Mouse (Mus musculus) ovary, postnatal 36 days (tissue): ENCODE results near the gene Slc12a9.

Experiments
- DNase-seq: peaks from one replicate; pipeline ENCODE4 v3.0.0; 2022; ENCODE audit warnings: low spot score, mixed read lengths

Gene Slc12a9

DNA sequence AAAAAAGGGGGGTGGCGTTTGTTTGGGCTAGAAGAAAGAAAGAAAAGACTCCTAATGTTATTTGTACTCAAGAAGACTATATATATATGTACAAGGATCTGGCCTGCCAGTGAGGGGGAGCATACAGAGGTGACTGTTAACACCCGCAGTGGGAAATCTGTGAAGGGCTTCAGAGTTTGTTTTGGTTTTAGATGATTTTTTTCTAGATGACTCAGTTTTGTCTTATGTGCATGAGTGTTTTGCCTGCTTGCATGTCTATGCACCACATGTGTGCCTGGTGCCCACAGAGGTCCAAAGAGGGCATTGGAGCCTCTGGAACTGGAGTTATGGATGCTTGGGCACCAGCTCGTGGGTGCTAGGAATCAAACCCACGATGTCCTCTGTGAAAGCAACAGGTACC lies 13.6 kb upstream of the Slc12a9 start:
- DNase-seq = no peak

DNA sequence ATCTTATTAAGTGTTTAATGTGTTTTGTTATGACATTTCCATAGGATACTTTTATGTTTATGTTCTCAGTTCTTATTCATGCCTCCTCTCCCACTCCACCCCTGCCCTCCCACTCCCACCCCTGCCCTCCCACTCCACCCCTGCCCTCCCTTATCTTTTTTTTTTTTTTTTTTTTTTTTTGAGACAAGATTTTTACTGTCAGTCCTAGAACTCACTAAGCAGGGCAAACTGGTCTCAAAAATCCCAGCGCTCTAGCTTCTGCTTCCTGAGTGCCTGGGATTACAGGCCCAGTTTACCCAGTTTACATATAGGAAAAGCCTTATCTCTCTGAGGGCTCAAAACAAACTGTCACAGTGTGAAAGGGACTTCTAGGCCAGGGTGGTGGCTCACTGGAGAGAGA lies 13.0 kb upstream of the Slc12a9 start:
- DNase-seq = no peak

DNA sequence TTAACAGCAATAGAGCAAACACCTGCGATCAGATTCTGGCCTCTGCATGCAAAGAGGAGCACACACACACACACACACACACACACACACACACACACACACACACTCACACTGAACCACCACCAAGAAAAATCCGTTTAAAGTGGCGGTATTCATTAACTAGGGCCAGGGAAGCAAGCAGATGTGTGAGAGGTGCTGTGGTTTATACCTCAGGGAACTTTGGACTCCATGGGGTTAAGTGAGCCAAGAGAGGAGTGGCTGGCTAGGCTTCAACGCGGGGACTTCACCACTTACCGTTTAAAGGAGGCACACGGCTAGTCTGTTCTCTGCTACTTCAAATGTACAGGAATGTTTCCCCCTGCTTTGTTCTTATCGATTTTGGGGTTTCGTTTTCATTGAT lies 12.4 kb upstream of the Slc12a9 start:
- DNase-seq = no peak

DNA sequence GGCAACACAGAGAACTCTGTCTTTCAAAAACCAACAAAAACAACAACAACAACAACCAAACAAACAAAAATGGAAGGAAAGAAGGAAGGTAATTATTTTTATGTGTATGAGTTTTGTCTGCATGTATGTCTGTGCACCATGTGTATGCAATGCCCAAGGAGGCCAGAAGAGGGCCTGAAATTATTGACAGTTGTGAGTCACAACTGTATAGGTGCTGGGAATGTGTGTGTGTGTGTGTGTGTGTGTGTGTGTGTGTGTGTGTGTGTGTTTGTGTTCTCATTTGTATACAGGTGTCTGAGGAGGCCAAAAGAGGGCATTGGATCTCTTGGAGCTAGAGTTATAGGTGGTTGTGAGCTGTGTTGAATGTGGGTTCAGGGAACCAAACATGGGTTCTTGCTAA lies 10.5 kb upstream of the Slc12a9 start:
- no peak for DNase-seq

DNA sequence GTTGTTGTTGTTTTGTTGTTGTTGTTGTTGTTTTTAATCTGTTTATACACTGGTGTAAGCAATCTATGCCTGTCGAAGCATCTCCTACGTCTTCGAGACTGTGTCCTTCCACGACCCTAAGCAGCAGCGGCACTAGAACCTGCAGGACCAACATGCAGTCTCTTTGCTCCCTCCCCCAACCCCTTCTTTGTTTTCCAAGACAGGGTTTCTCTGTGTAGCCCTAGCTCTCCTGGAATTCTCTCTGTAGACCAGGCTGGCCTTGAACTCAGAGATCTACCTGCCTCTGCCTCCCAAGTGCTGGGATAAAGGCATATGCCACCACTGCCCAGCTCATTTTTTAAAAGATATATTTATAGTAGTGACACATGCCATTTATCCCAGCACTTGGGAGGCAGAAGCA lies 10.0 kb upstream of the Slc12a9 start:
- no peak for DNase-seq

DNA sequence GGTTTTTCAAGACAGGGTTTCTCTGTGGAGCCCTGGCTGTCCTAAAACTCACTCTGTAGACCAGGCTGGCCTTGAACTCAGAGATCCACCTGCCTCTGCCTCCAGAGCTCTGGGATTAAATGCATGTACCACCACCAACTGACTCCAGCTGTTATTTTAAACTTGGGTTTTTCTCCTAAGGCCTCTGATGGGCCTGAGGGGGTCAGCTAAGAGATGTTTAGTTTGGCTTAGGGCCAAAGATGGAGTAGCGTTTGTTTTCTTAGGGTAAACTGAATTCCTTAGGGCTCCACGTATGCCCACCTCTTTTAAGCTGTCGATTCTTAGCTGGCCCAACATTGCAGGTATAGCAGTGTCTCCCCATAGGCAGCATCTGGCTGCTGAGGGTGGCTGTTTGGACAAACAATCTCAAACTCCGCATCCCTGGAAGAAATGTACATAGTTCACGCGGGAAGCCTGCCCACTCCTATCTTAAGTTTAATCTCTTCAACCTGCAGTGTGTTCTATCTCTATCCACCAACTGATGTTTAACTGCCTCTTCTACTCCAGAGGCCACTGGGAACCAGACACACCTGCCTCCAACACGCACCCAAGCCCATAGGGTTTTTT lies 9.1 kb upstream of the Slc12a9 start:
- no peak for DNase-seq

DNA sequence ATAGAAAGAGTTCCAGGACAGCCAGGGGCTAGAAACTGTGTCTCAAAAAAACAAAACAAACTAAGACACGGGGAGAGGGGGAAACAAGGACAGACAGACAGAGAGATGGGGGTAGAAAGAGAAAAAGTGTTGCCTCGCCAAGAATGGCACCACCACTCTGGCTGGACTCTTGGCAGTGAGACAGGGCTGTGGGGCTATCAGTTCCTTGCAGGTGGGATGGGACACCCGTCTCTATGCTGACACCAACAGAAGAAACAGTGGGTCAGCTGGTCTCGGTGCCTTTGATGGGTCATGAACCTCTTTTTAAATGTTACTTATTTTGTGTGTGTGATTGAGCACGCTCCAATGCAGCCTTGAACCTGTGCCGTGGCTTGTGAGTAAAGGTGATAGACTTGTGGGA lies 6.8 kb upstream of the Slc12a9 start:
- DNase-seq = no peak

DNA sequence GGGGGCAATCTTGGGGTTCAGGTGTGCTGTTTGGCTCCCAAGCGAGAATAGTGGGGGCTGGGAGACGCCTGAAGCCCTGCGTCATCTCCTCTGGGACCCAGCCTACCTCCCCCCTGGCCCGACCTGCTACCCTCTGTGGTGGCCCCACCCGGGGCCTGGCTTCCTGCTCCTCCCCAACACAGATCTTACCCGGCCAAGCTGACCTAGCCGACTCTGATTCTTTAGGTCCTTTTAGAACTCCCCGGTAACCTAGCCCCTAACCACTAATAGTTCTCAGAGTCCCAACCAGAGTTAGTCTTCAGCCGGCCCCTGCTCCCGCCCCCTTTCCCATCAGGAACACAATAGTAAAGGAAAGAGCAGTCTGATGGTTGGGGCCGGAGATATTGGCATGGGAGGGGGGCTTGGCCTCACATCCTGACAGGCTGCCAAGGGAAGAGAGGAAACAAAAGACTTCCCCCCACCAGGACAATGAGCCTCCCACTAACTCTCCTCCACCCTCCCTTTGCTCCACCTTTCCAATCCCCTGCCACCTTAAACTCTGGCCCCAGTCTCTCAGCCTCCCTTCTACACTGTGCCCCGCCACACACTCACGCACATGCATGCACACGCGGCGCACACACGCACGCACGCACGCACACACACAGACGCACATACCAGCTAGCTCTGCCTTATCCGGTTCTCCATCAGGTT lies 6.0 kb upstream of the Slc12a9 start:
- peak; percentile 49 for DNase-seq

DNA sequence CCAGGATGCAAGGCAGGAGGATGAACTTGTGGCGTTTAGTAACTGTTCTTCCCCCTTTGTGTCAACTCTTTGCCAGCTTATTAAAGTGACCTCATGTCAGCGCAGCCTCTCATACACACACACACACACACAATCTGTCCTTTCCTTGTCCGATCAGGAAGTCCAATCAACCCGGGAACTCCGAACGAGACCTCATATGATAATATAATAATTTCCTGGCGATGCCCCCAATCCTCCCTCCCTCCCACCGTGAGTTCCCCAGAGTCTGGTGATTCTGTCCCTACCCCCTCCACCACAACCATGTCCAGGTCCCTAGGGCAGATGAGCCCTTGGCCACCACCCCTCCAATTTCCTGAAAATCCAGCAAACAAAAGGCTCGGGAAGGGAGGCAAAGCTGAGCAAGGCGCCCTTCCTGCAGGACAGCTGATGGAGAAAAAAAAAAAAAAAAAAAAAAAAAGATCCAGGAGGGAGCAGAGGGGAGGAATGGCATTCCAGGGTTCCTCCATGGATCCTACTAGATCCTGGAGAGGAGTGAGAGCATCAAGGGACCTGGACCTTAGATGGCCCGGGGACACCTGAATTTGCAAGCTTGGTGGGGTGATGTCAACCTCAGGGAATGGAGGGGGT lies 5.4 kb upstream of the Slc12a9 start:
- DNase-seq = peak; percentile 47

DNA sequence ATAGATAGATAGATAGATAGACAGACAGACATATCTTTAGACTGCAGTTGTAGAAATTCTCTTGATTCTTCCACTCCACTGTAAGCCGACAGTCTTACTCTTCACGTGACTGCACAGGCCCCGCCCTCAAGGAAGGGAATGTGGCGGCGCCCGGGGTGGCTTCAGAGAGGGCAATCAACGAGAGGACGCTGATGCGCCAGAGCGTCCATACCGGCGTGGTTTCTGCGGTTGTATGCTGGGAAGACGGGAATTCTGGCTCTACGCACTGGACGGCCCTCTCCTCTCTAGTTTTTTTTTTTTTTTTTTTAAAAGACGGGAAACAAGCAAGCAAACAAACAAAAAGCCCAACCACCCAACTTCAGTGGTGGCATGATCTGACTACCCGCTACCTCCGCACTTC lies 4.9 kb upstream of the Slc12a9 start:
- peak; percentile 92 for DNase-seq

DNA sequence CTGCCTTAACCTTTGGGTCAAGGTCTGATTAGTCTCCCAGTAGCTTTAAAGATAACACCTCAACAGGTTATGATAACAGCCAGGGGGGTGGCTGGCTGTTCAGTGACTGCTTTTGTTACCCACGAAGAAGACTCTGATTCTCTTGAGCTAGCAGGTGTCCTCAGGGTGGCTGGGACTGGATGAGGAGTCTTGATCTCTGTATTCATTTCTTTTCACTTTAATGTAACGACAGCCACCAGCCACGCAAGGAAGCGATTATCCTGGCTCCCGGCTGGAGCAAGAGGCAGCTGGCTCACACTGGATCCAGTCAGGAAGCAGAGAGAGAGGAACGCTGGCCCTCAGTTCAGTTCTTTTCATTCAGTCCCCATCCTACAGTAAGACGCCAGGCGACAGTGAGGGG lies 3.8 kb upstream of the Slc12a9 start:
- no peak for DNase-seq

DNA sequence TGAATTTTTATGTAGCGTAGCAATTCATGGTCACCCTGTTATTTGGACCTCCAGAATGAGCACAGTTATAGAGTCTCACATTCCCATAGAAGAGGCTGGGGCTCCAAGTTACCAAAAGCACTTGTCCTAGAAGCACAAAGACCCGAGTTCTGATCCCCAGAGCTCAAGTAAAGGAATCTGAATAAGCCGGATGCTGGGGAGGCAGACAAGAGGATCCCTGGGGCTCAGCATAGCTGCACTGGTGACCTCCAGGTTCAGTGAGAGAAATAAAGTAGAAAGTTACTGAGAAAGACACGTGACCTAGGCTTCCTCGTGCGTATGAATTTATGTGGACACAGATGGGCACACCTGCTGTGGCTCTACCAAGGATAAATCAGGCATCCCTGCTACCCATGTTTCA lies 1.7 kb upstream of the Slc12a9 start:
- no peak for DNase-seq

DNA sequence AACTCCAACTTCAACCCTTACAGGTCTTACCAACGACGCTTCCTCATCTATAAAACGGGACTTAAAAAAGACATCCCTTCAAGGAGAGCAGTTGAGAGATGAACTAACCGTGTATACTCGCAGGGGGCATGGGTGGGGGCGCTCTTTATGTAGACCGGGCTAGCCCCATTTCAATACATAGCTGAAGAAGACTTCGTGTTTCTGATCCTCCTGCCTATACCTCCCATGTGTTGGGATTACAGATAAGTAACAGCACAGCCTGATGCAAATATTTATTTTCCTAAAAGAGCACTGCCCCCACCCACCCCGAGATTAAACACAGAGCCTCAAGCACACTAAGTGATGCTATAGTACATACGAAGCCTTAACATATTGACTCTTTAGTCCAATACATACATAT lies 920 bp upstream of the Slc12a9 start:
- no peak for DNase-seq

DNA sequence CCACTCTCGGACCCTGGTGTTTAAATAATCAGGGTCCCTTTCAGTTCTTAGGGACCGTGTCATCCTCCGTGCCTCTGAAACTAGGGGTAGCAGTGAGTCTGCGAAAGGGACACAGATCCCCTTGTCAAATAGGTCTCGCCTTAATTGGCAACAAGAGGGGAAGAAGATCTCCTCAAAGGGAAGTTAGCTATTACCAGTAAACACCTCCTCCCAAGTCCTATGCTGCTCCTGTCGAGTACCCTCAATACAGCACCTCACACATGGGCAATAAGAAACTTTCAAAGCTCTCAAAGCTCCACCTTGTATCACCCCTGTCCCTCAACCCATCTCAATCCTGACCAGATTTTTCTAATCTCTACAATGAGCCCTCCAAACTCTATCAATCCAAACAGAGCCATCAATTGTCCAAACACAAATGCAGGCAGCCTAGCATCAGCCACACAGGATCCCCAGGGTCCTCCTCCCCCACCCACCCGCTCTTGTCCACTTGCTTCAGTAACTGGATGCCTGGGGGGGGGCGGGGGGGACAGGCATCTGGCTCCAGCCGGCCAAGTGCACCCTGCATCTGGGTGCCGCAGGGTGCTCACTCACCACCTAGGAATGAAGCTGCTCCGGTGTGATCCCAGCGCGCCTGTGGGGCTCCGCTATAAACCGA lies 413 bp downstream of the Slc12a9 start:
- DNase-seq = no peak

DNA sequence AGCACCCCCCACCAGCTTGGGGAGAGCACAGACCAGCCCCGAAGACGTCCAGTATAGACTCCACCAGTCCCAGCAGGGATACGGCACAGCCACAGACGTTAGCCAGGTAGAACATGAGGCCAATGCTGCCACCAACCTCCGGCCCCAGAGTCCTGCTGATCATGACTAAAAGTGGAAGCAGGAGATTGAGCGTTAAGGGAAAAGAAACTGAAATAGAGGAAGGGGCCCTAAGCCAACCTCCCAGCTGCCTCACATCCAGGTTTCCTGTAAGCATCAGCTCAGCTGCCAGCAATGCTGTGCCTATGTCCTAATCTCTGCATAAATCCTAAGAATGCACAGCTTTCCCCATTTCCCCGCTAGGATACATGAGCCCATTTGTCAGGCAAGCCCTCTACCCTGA lies 2.5 kb downstream of the Slc12a9 start:
- no peak for DNase-seq

DNA sequence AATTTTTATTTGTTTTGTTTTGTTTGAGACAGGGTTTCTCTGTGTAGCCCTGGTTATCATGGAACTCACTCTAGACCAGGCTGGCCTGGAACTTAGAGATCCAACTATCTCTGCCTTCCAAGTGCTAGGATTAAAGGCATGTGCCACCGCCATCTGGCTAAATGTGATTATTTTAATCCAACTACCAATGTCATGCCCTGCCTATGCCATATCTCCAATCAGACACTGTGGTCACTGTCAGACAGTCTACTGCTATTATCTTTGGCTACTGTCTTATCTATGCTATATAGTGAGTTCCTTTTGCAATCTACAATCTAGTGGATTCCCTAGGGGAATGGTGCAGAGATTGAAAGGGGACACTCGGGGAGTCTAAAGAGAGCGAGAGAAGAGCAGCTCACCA lies 12.4 kb downstream of the Slc12a9 start:
- DNase-seq = no peak

DNA sequence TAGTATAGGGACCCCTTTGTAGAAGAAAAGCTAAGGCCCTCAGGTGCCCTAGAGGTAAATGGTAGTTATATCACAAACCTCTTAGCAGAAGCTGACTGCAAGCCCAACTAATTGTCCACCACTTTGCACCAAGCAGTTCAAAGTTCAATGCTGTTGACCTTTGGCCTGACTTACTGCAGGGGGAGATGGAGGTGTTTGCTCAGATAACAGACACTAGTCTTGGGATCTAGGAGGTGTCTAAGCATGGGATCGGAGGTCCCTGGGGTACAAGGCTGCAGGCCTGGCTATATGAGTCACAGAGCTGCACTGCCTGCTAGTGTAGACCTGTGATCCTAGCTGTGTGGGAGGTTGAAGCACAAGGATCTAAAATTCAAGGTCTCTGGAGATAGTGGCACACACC lies 14.8 kb downstream of the Slc12a9 start:
- DNase-seq = no peak

DNA sequence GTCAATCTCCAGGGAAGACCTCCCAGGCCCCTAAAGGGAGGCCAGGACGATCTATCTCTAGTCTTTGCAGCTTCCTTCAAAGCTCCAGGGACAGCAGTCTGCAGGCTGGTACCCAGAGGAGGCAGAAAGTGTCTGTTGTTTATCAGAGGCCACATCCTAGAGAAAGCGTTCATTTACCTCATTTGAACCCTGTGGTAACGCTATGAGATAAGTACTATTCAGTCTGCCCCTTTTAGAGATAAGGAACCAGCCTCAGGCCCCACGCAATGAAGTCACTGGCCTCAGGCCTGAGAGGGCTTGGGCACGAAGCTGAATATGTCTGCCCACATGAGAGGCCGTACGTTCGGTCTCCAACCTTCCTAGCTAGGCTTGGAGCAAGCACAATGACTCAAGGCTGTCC lies 16.0 kb downstream of the Slc12a9 start:
- DNase-seq = no peak

DNA sequence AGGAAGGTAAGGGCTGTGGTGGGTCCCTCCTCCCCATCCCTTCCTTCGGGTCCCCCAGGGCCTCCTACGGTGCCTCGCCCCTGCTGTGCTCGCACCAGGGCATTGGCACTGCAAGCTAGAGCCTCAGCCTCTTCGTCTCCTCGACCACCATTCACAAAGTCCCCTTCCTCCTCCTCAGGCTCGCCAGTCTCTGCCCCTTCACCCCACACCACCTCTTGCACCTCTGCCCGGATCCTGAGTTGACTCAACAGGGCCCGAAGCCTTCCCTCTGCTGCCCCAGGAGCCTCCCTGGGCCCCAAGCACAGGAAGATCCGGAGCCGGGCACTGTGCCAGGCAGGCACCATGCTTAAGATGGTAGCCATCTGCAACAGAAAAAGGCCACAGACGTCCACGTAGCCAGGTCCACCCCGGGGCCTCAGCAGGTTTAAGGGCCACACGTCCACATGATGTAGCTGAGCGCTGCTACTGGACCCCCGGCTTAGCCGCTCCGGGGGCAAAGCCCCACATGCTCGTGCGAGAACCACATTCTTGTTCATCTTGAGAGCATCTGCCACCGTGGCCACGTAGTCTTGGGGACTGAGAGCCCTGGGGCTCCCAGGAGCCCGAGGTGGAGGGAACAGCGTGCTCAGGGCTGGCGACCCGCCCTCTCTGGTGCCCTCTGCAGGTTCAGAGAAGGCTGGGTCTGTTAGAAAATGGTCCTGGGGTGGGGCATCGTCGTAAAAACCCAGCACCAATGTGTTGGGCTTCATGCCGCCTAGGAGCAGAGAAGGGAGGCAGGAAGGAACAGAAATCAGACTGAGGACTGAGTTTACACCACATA lies 18.1 kb downstream of the Slc12a9 start:
- DNase-seq = peak; percentile 56

DNA sequence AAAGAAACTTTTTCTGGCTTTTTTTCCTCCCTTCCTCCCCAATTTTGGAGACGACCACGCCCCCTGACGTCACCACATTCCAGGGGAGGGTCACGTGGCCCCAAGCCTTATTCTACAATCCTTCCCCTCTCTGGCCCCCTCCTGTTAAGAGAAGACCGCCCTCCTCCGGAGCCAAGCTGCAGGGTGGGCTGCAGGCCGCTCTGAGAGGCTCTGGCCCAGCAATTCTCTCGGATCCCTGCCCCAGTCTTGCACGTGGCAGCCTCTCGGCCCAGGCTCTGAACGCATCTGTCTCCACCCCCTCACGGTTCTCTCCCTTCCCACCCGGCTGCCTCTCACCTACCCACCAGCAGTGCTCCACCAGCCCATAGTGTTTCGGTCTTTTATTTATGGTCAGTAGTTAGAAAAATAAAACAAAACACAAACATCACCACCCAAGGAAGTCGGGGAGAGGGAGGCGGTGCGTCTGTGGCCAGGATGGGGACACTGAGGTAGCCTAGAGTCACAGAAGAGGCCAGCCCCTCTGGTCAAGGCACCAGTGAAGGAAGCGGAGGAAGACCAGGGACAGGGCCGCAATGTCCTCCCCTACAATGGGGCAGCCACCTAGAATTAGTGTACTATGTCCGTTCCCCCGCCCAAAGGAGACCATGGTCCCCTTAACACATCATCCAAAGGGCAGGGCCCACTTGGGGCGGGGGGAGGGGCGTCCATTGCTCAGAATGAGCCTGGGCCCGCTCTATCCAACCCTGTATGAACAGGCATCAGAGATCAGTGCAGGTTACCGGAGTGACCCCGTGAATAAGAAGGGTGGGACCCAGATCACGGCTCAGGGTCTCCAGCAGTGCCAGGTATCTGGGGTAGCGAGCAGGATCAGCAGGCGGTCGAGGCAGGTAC lies 19.0 kb downstream of the Slc12a9 start, which contains the start of gene Trip6:
TSS of gene Trip6 (minus strand) at position 212 of the 891 bp plus-strand sequence.
- peak; percentile 90 for DNase-seq
